Mouse (Mus musculus) myocyte (in vitro differentiated cells): ENCODE measurements around the gene Crebrf.

ENCODE experiments used
- CEBPB ChIP-seq: IDR thresholded peaks from 2 replicates; pipeline ENCODE4 v1.6.1; 2011; ENCODE audit warnings: mild to moderate bottlenecking, moderate library complexity; ENCODE audit not compliant: poor library complexity, insufficient read depth, severe bottlenecking
- MAX ChIP-seq: IDR thresholded peaks from one replicate; pipeline ENCODE4 v1.6.1; 2011; ENCODE audit warnings: low read depth, mild to moderate bottlenecking, control low read depth
- MYOG ChIP-seq, 3 experiments: IDR thresholded peaks; one replicate each; pipeline ENCODE4 v1.6.1; 2011; ENCODE audit warnings: control low read depth in 2 of 3, low read depth in 2 of 3, mild to moderate bottlenecking in 2 of 3; ENCODE audit not compliant: insufficient read length in 2 of 3, control insufficient read depth in 1 of 3, insufficient read depth in 1 of 3
- POLR2A ChIP-seq: IDR thresholded peaks from one replicate; pipeline ENCODE4 v1.6.1; 2011; ENCODE audit warnings: low read depth, mild to moderate bottlenecking, control low read depth, moderate library complexity; ENCODE audit not compliant: insufficient read length
- POLR2AphosphoS2 ChIP-seq: IDR thresholded peaks from one replicate; pipeline ENCODE4 v1.6.1; 2011; ENCODE audit warnings: low read depth, control low read depth; ENCODE audit not compliant: insufficient read length
- USF1 ChIP-seq: IDR thresholded peaks from one replicate; pipeline ENCODE4 v1.6.1; 2011; ENCODE audit warnings: low read depth, mild to moderate bottlenecking, control low read depth, moderate library complexity

GRCm38 (mm10) chr17:26703671-26704070, 11.8 kb upstream of the Crebrf start:
- TF ChIP-seq POLR2A (no peak), POLR2AphosphoS2 (no peak), USF1 (no peak), MYOG (IDR thresholded peaks at IDR 0.05; ENCODE audit: control insufficient read depth in 1 of 3, insufficient read depth in 1 of 3, insufficient read length in 2 of 3, low read depth in 2 of 3) (no peak), CEBPB (no peak), MAX (no peak)
